Mouse (Mus musculus): Measurements from ENCODE around the gene Fibcd1. TPM values are rescaled to one million over a fixed set of nuclear protein-coding genes. Genes with fewer than 3 reads are reported as not detected.

Gene Fibcd1
- polyA plus RNA-seq, 1 experiment from 2014 or later: not detected

- no peak for ATAC-seq
- WGBS (ENCODE audit: insufficient replicate concordance): 57% methylated on average over 16 of the region's 16 CpGs
- Histone ChIP-seq H3K9ac (no peak overlapping the region), H3K9me3 (replicated peaks) (no peaks in the 10 kb centered on the region), H3K4me1 (peaks cover 9% of the 10 kb centered on the region), H3K36me3 (no peaks in the 10 kb centered on the region), H3K27me3 (replicated peaks) (peaks cover 57% of the 10 kb centered on the region), H3K4me2 (no peak overlapping the region), H3K4me3 (no peak overlapping the region), H3K27ac (no peak overlapping the region)
These were observed 20.3 kb downstream of the Fibcd1 start for GRCm38 (mm10) chr2:31825469-31825911.

- ATAC-seq: no peak
- Histone ChIP-seq H3K9me3 (replicated peaks) (no peaks in the 10 kb centered on the region), H3K4me2 (no peak overlapping the region), H3K4me1 (peaks cover 9% of the 10 kb centered on the region), H3K9ac (no peak overlapping the region), H3K27ac (no peak overlapping the region), H3K36me3 (no peaks in the 10 kb centered on the region), H3K4me3 (no peak overlapping the region), H3K27me3 (replicated peaks) (peaks cover 61% of the 10 kb centered on the region)
- 77% methylated on average over 12 of the region's 15 CpGs for WGBS (ENCODE audit: insufficient replicate concordance)
These were observed 21.7 kb downstream of the Fibcd1 start for GRCm38 (mm10) chr2:31823933-31824730.

- Histone ChIP-seq H3K36me3 (no peaks in the 10 kb centered on the region), H3K4me1 (peaks cover 9% of the 10 kb centered on the region), H3K27ac (no peak overlapping the region), H3K4me2 (peak overlapping the region; percentile 46), H3K9ac (no peak overlapping the region), H3K9me3 (replicated peaks) (no peaks in the 10 kb centered on the region), H3K4me3 (peak overlapping the region; percentile 16), H3K27me3 (replicated peaks) (peaks cover 59% of the 10 kb centered on the region)
- 0 out of 2 replicates have a peak, but pooled peaks have one; percentile 18 for ATAC-seq
- WGBS (ENCODE audit: insufficient replicate concordance): 13% methylated on average over 39 of the region's 39 CpGs
These were observed 23.1 kb downstream of the Fibcd1 start for GRCm38 (mm10) chr2:31822524-31823371.

GRCm38 (mm10) chr2:31815367-31815766 lies 30.4 kb downstream of the Fibcd1 start:
- H3K4me2 ChIP-seq: no peak overlapping the region
- H3K4me1 ChIP-seq: 0 out of 2 replicates have a peak, but pooled peaks cover 1% of the 10 kb centered on the region
- 17% methylated on average over 5 of the region's 5 CpGs for WGBS (ENCODE audit: insufficient replicate concordance)
- H3K36me3 ChIP-seq: no peaks in the 10 kb centered on the region
- no peaks in the 10 kb centered on the region for H3K9me3 ChIP-seq (replicated peaks)
- ATAC-seq: no peak
- no peak overlapping the region for H3K27ac ChIP-seq
- no peak overlapping the region for H3K9ac ChIP-seq
- peaks cover 35% of the 10 kb centered on the region for H3K27me3 ChIP-seq (replicated peaks)
- H3K4me3 ChIP-seq: no peak overlapping the region

- Histone ChIP-seq H3K4me3 (no peak overlapping the region), H3K4me1 (0 out of 2 replicates have a peak, but pooled peaks cover 8% of the 10 kb centered on the region), H3K27me3 (replicated peaks) (peaks cover 39% of the 10 kb centered on the region; the same call in 1 of the 2 replicates), H3K4me2 (no peak overlapping the region), H3K9ac (no peak overlapping the region), H3K9me3 (replicated peaks) (no peaks in the 10 kb centered on the region), H3K36me3 (no peaks in the 10 kb centered on the region), H3K27ac (no peak overlapping the region; the same call in 1 of the 2 replicates)
- ATAC-seq: no peak
- 70% methylated on average over 7 of the region's 7 CpGs for WGBS (ENCODE audit: insufficient replicate concordance)
These were observed 31.1 kb downstream of the Fibcd1 start for GRCm38 (mm10) chr2:31814699-31815098.

- Histone ChIP-seq H3K27me3 (replicated peaks) (peaks cover 43% of the 10 kb centered on the region; the same call in 1 of the 2 replicates), H3K4me3 (no peak overlapping the region), H3K4me1 (0 out of 2 replicates have a peak, but pooled peaks cover 17% of the 10 kb centered on the region), H3K4me2 (no peak overlapping the region), H3K9me3 (replicated peaks) (no peaks in the 10 kb centered on the region), H3K27ac (no peak overlapping the region), H3K36me3 (no peaks in the 10 kb centered on the region), H3K9ac (no peak overlapping the region)
- 66% methylated on average over 4 of the region's 4 CpGs for WGBS (ENCODE audit: insufficient replicate concordance)
- no peak for ATAC-seq
These were observed 32.2 kb downstream of the Fibcd1 start for GRCm38 (mm10) chr2:31813641-31814040.

- H3K9me3 ChIP-seq (replicated peaks): no peaks in the 10 kb centered on the region
- no peak overlapping the region for H3K9ac ChIP-seq
- no peak overlapping the region for H3K4me2 ChIP-seq
- no peak overlapping the region for H3K4me3 ChIP-seq
- no peaks in the 10 kb centered on the region for H3K36me3 ChIP-seq
- H3K4me1 ChIP-seq: 0 out of 2 replicates have a peak, but pooled peaks cover 21% of the 10 kb centered on the region
- WGBS (ENCODE audit: insufficient replicate concordance): 68% methylated on average over 14 of the region's 14 CpGs
- H3K27me3 ChIP-seq (replicated peaks): peaks cover 30% of the 10 kb centered on the region; the same call in 1 of the 2 replicates
- no peak for ATAC-seq
- H3K27ac ChIP-seq: no peak overlapping the region
These were observed 34.5 kb downstream of the Fibcd1 start for GRCm38 (mm10) chr2:31811086-31811958.

- no peak within 1 kb of the TSS for H3K4me2 ChIP-seq
- H3K4me1 ChIP-seq: 0 out of 2 replicates have a peak, but pooled peaks cover 21% of the 10 kb centered on the region
- no peak within 1 kb of the TSS; the same call in 1 of the 2 replicates for H3K9ac ChIP-seq
- 17% methylated on average over 12 of the region's 12 CpGs for WGBS (ENCODE audit: insufficient replicate concordance)
- H3K4me3 ChIP-seq: no peak within 1 kb of the TSS
- no peaks in the 10 kb centered on the region for H3K36me3 ChIP-seq
- H3K9me3 ChIP-seq (replicated peaks): no peaks in the 10 kb centered on the region
- no peak for ATAC-seq
- no peak within 1 kb of the TSS for H3K27ac ChIP-seq
- H3K27me3 ChIP-seq (replicated peaks): peaks cover 29% of the 10 kb centered on the region; the same call in 1 of the 2 replicates
These were observed 35.4 kb downstream of the Fibcd1 start, which contains the start of gene Qrfp for GRCm38 (mm10) chr2:31810444-31810843. Qrfp (minus strand) TSS chr2:31810580.

GRCm38 (mm10) chr2:31809358-31809740 lies 36.5 kb downstream of the Fibcd1 start:
- WGBS (ENCODE audit: insufficient replicate concordance): 4% methylated on average over 2 of the region's 2 CpGs
- ATAC-seq: no peak
- Histone ChIP-seq H3K36me3 (peaks cover 3% of the 10 kb centered on the region), H3K4me3 (no peak overlapping the region), H3K27me3 (replicated peaks) (peaks cover 27% of the 10 kb centered on the region; the same call in 1 of the 2 replicates), H3K4me2 (no peak overlapping the region), H3K9me3 (replicated peaks) (no peaks in the 10 kb centered on the region), H3K9ac (no peak overlapping the region), H3K4me1 (0 out of 2 replicates have a peak, but pooled peaks cover 21% of the 10 kb centered on the region), H3K27ac (no peak overlapping the region)

- ATAC-seq: no peak
- Histone ChIP-seq H3K4me3 (no peak overlapping the region), H3K36me3 (peaks cover 10% of the 10 kb centered on the region), H3K4me1 (0 out of 2 replicates have a peak, but pooled peaks cover 21% of the 10 kb centered on the region), H3K27ac (no peak overlapping the region), H3K9ac (no peak overlapping the region), H3K9me3 (replicated peaks) (no peaks in the 10 kb centered on the region), H3K27me3 (replicated peaks) (peaks cover 23% of the 10 kb centered on the region; the same call in 1 of the 2 replicates), H3K4me2 (no peak overlapping the region)
- 40% methylated on average over 28 of the region's 28 CpGs for WGBS (ENCODE audit: insufficient replicate concordance)
These were observed 37.1 kb downstream of the Fibcd1 start for GRCm38 (mm10) chr2:31808410-31809357.
